Mouse (Mus musculus): ENCODE data around the gene Art5. TPM values are rescaled to one million over a fixed set of nuclear protein-coding genes. Genes with fewer than 3 reads are reported as not detected.

Gene Art5
- total RNA-seq (2012; rRNA removed) (0.71 and 0.85 TPM in 2 replicates), total RNA-seq (2014; rRNA removed) (2.6 and 2.7 TPM in 2 replicates), polyA plus RNA-seq (2012; ENCODE audit: insufficient read length, low read depth) (3.9 and 4.7 TPM in 2 replicates)

GRCm38 (mm10) chr7:102109171-102109570 is at the start of gene Art5:
TSS of gene Art5 (minus strand) at chr7:102109489.
- H3K9me3 ChIP-seq (replicated peaks; ENCODE audit: low read length): no peaks in the 10 kb centered on the region
- in situ Hi-C loops (cut with MboI; ENCODE audit: low pct_ligation_motif_present, low pct_unique_long_range_greater_than_20kb, low sequenced_read_pairs) (no loop called here), dilution Hi-C loops (cut with MboI; ENCODE audit: extremely low pct_ligation_motif_present, extremely low pct_unique_long_range_greater_than_20kb, low sequenced_read_pairs) (no loop called here)
- H3K4me1 ChIP-seq (ENCODE audit: control insufficient read depth in 1 of 2, insufficient read depth in 2 of 2): peaks cover 2 to 5% of the 10 kb centered on the region in 2 experiments; a peak in 1 of 4 replicates
- no peak within 1 kb of the TSS for H3K27ac ChIP-seq (ENCODE audit: insufficient read depth, low read depth)
- H3K36me3 ChIP-seq (replicated peaks in 1 of 2; ENCODE audit: control insufficient read depth in 1 of 2, insufficient read depth in 1 of 2, low read length in 1 of 2): no peaks in the 10 kb centered on the region
- H3K79me2 ChIP-seq (replicated peaks; ENCODE audit: control insufficient read depth, extremely low read depth, insufficient read depth, poor library complexity, severe bottlenecking): no peaks in the 10 kb centered on the region
- H3K4me3 ChIP-seq (replicated peaks in 1 of 3; ENCODE audit: low read depth in 2 of 3, low read length in 2 of 3, poor library complexity in 1 of 3): no peak within 1 kb of the TSS
- TF ChIP-seq KAT2A (IDR thresholded peaks at IDR 0.05; ENCODE audit: insufficient replicate concordance, low read length): no peak
- no peak for TF ChIP-seq ZC3H11A (IDR thresholded peaks at IDR 0.05; ENCODE audit: low read depth, low read length)
- no peak for TF ChIP-seq TBP (conservative IDR thresholded peaks at IDR 0.05; ENCODE audit: low read depth, low read length)
- TF ChIP-seq POLR2A (IDR thresholded peaks at IDR 0.05; ENCODE audit: low read depth, low read length): no peak
- TF ChIP-seq GABPA (IDR thresholded peaks at IDR 0.05; ENCODE audit: insufficient replicate concordance, low read depth, low read length): no peak
- no peak for TF ChIP-seq MAZ (IDR thresholded peaks at IDR 0.05; ENCODE audit: low read depth, low read length)
- TF ChIP-seq SIN3A (IDR thresholded peaks at IDR 0.05; ENCODE audit: low read length): no peak
- TF ChIP-seq ELF1 (IDR thresholded peaks at IDR 0.05; ENCODE audit: low read depth, low read length): no peak
- TF ChIP-seq EP300 (IDR thresholded peaks at IDR 0.05; ENCODE audit: low read length): no peak
- TF ChIP-seq ZMIZ1 (IDR thresholded peaks at IDR 0.05; ENCODE audit: low read depth, low read length): no peak
- no peak for TF ChIP-seq RAD21 (IDR thresholded peaks at IDR 0.05; ENCODE audit: low read depth, low read length)
- no peak for TF ChIP-seq IRF4 (IDR thresholded peaks at IDR 0.05; ENCODE audit: low read depth, low read length)
- no peak within 1 kb of the TSS for H3K9ac ChIP-seq (ENCODE audit: insufficient read depth, low read depth)
- DNase-seq (ENCODE audit: extremely low read depth): no peak
- no peak within 1 kb of the TSS for H3K4me2 ChIP-seq (ENCODE audit: insufficient read depth, low read depth, poor library complexity, severe bottlenecking)
- no peaks in the 10 kb centered on the region for H3K27me3 ChIP-seq (replicated peaks)

- Histone ChIP-seq H3K4me2 (ENCODE audit: insufficient read depth, low read depth, poor library complexity, severe bottlenecking) (no peak overlapping the region), H3K9ac (ENCODE audit: insufficient read depth, low read depth) (no peak overlapping the region), H3K4me3 (replicated peaks in 1 of 3; ENCODE audit: low read depth in 2 of 3, low read length in 2 of 3, poor library complexity in 1 of 3) (no peak overlapping the region), H3K79me2 (replicated peaks; ENCODE audit: control insufficient read depth, extremely low read depth, insufficient read depth, poor library complexity, severe bottlenecking) (no peaks in the 10 kb centered on the region), H3K27me3 (replicated peaks) (no peaks in the 10 kb centered on the region), H3K27ac (ENCODE audit: insufficient read depth, low read depth) (no peak overlapping the region), H3K4me1 (ENCODE audit: control insufficient read depth in 1 of 2, insufficient read depth in 2 of 2) (no peaks in the 10 kb centered on the region), H3K9me3 (replicated peaks; ENCODE audit: low read length) (no peaks in the 10 kb centered on the region), H3K36me3 (replicated peaks in 1 of 2; ENCODE audit: control insufficient read depth in 1 of 2, insufficient read depth in 1 of 2, low read length in 1 of 2) (peaks cover 29 to 85% of the 10 kb centered on the region in 2 experiments)
- no peak for DNase-seq (ENCODE audit: extremely low read depth)
- TF ChIP-seq SMC3 (IDR thresholded peaks at IDR 0.05; ENCODE audit: low read depth, low read length) (no peak), ZMIZ1 (IDR thresholded peaks at IDR 0.05; ENCODE audit: low read depth, low read length) (no peak), CTCF (conservative IDR thresholded peaks at IDR 0.05 in 1 of 2, IDR thresholded peaks at IDR 0.05 in 1 of 2; ENCODE audit: low read depth in 2 of 2, low read length in 2 of 2) (no peak), CHD2 (IDR thresholded peaks at IDR 0.05; ENCODE audit: low read length) (no peak), MAX (IDR thresholded peaks at IDR 0.05; ENCODE audit: low read length) (no peak), MAZ (IDR thresholded peaks at IDR 0.05; ENCODE audit: low read depth, low read length) (no peak), MYC (IDR thresholded peaks at IDR 0.05; ENCODE audit: low read depth, low read length) (no peak), EP300 (IDR thresholded peaks at IDR 0.05; ENCODE audit: low read length) (no peak), ZKSCAN1 (IDR thresholded peaks at IDR 0.05; ENCODE audit: borderline replicate concordance, low read depth, low read length) (no peak), MXI1 (IDR thresholded peaks at IDR 0.05; ENCODE audit: low read depth, low read length) (no peak), ZC3H11A (IDR thresholded peaks at IDR 0.05; ENCODE audit: low read depth, low read length) (no peak)
- in situ Hi-C loops (cut with MboI; ENCODE audit: low pct_ligation_motif_present, low pct_unique_long_range_greater_than_20kb, low sequenced_read_pairs) (no loop called here), dilution Hi-C loops (cut with MboI; ENCODE audit: extremely low pct_ligation_motif_present, extremely low pct_unique_long_range_greater_than_20kb, low sequenced_read_pairs) (no loop called here)
Measured at GRCm38 (mm10) chr7:102153691-102154090, 44.4 kb upstream of the Art5 start.
